Mouse (Mus musculus) E14TG2a.4 (cell line): Measurements from ENCODE around the gene Akt2.
A peak's percentile ranks its signal among the peaks of the same experiment; 100 is the strongest.

Experiments
- CTCF ChIP-seq: conservative IDR thresholded peaks from 2 replicates; pipeline ENCODE4 v1.5.1; 2014; ENCODE audit warnings: low read length
- NANOG ChIP-seq: IDR thresholded peaks from 2 replicates; pipeline ENCODE4 v1.6.1; 2014; ENCODE audit warnings: borderline replicate concordance, low read length, mixed read lengths
- POU5F1 ChIP-seq: IDR thresholded peaks from 2 replicates; pipeline ENCODE4 v1.6.1; 2014; ENCODE audit warnings: low read length, borderline replicate concordance

DNA sequence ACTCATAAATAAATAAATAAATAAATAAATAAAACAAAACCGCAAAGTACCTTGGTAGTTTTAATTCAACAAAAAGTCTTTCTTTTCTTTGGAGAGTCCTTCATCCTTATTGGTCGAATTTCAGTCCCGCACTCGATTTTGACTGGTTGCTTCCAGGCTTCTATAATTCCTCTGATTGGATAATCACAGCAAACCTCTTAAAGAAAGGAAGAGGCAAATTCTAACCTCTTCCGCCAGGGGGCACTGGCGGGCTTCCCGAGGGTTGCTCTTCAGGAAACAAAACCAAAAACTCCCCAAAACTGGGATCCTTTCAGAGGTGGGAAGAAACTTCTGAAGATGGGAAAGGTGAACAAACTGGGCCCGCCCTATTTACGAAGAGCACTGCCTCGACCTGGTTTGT lies 59.6 kb downstream of the Akt2 start:
- TF ChIP-seq CTCF (peak; percentile 90), POU5F1 (no peak), NANOG (no peak)
